Mouse (Mus musculus) neural tube, embryonic 15.5 days (tissue): ENCODE measurements at regions not wholly inside any gene's neighbourhood (a gene's known extent, or its start where the extent isn't known, plus 50 kb on each side); places are given as distances from the start of the nearest gene placed in this dataset.

Source experiments
- ATAC-seq: fragments of 200-750 bp; cut with Nextera tagmentation; 2 replicates; pipeline ENCODE4 v1.8.0; 2017; ENCODE audit warnings: mild to moderate bottlenecking, moderate TSS enrichment, moderate library complexity; ENCODE audit not compliant: low FRiP score
- H3K27ac ChIP-seq: fragments of 300-500 bp; sonication (generic); replicated peaks from 2 replicates; pipeline ENCODE4 v1.5.1; 2015; ENCODE audit warnings: mild to moderate bottlenecking, inconsistent platforms
- H3K27me3 ChIP-seq: fragments of 300-500 bp; sonication (generic); replicated peaks from 2 replicates; pipeline ENCODE4 v1.6.1; 2015; ENCODE audit warnings: inconsistent platforms
- H3K36me3 ChIP-seq: fragments of 300-500 bp; sonication (generic); 2 replicates; pipeline ENCODE4 v1.6.1; 2015; ENCODE audit warnings: inconsistent platforms
- H3K4me1 ChIP-seq: fragments of 300-500 bp; sonication (generic); 2 replicates; pipeline ENCODE4 v1.6.1; 2015; ENCODE audit warnings: inconsistent platforms
- H3K4me2 ChIP-seq: fragments of 300-500 bp; sonication (generic); 2 replicates; pipeline ENCODE4 v1.6.1; 2015; ENCODE audit warnings: inconsistent platforms, mild to moderate bottlenecking, moderate library complexity
- H3K4me3 ChIP-seq: fragments of 300-500 bp; sonication (generic); replicated peaks from 2 replicates; pipeline ENCODE4 v1.5.1; 2015; ENCODE audit warnings: mild to moderate bottlenecking, inconsistent platforms
- H3K9ac ChIP-seq: fragments of 300-500 bp; sonication (generic); replicated peaks from 2 replicates; pipeline ENCODE4 v1.6.1; 2015; ENCODE audit warnings: mild to moderate bottlenecking, inconsistent platforms
- H3K9me3 ChIP-seq: fragments of 300-500 bp; sonication (generic); replicated peaks from 2 replicates; pipeline ENCODE4 v1.6.1; 2016; ENCODE audit warnings: inconsistent platforms
- WGBS: fragments of 180-500 bp; shearing (Covaris S2); methylation state at CpG from one replicate; pipeline ENCODE4 v1.1.7; 2015; ENCODE audit warnings: mixed read lengths; 5-methylcytosine and 5-hydroxymethylcytosine counted together

- 7% methylated on average over 4 of the region's 4 CpGs for WGBS
- Histone ChIP-seq H3K9me3 (no peaks in the 10 kb centered on the region), H3K9ac (no peak overlapping the region), H3K27ac (peak overlapping the region; percentile 62; the same call in 1 of the 2 replicates), H3K36me3 (no peaks in the 10 kb centered on the region), H3K4me3 (no peak overlapping the region), H3K4me1 (peaks cover 11% of the 10 kb centered on the region), H3K27me3 (no peaks in the 10 kb centered on the region), H3K4me2 (0 out of 2 replicates have a peak overlapping the region, but pooled peaks have one; percentile 20)
- ATAC-seq = peak; percentile 88
Measured at GRCm38 (mm10) chr13:84783017-84783937, 405.9 kb upstream of the Ccnh start.

DNA sequence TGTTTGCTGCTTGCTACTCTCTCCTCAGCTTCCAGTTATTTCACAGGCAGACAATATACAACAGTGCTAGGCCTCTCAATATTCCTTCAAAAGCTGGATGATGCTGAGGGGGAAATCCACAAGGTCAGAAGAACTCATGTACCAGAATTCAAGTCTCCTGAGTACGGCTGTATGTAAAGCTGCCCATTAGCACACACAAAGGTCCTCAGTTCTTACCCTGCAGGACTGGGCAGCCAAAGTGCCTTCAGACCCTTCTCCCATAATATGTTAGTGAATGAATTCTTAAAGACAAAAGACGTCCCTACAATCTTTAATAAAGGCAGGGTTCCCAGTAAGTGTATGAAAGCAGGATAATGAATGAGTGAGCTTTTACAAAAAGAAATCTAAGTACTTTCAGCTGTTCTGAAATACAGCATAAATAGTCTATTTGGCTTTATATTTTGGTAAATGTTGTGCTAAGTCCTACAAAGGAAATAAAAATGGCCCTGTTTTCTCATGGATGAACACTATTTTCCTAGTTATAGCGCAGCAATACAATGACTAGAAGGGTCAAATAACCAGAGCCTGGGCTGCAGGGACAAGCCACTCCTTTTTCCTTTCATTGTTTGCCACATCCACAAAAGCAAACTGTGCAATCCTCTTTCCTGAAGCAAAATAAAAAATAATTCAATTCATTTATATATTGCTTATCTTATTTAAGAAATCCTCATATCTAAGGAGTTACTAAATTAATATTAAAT is 384.8 kb upstream of the Ccnh start:
- no peak overlapping the region for H3K4me3 ChIP-seq
- H3K27me3 ChIP-seq = no peaks in the 10 kb centered on the region
- peak overlapping the region; percentile 65 for H3K27ac ChIP-seq
- no peak overlapping the region for H3K9ac ChIP-seq
- ATAC-seq = peak; percentile 33
- peaks cover 10% of the 10 kb centered on the region; the same call in 1 of the 2 replicates for H3K4me1 ChIP-seq
- 51% methylated on average over 3 of the region's 3 CpGs for WGBS
- no peaks in the 10 kb centered on the region for H3K9me3 ChIP-seq
- H3K36me3 ChIP-seq = no peaks in the 10 kb centered on the region
- H3K4me2 ChIP-seq = no peak overlapping the region

DNA sequence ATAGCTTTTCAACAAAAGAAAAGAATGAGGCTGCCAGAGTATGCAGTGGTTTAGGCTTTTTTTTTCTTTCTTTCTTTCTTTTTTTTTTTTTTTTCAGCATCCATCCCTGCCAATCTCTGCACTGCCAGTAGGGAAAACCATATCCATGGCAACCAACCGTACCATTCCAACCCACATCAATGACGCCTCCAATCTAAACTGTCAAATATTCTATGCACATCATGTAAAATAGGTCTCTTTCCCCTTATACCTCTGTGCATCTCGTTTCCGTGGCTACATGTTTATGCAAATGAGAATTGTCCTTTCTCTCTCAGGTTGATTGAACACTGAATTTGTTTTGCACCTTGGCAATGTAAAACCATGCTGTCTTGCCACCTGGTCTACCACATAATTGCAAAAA is 384.0 kb upstream of the Ccnh start:
- ATAC-seq = peak; percentile 92
- 33% methylated on average over 4 of the region's 4 CpGs for WGBS
- peak overlapping the region; percentile 20; the same call in 1 of the 2 replicates for H3K4me2 ChIP-seq
- peaks cover 10% of the 10 kb centered on the region; the same call in 1 of the 2 replicates for H3K4me1 ChIP-seq
- no peak overlapping the region for H3K9ac ChIP-seq
- H3K27ac ChIP-seq = peak overlapping the region; percentile 71
- no peaks in the 10 kb centered on the region for H3K9me3 ChIP-seq
- no peaks in the 10 kb centered on the region for H3K27me3 ChIP-seq
- H3K36me3 ChIP-seq = no peaks in the 10 kb centered on the region
- H3K4me3 ChIP-seq = no peak overlapping the region

- no peak overlapping the region for H3K4me2 ChIP-seq
- H3K36me3 ChIP-seq = no peaks in the 10 kb centered on the region
- H3K4me3 ChIP-seq = no peak overlapping the region
- H3K27me3 ChIP-seq = no peaks in the 10 kb centered on the region
- no peak overlapping the region for H3K9ac ChIP-seq
- no peaks in the 10 kb centered on the region for H3K9me3 ChIP-seq
- H3K27ac ChIP-seq = no peak overlapping the region
- H3K4me1 ChIP-seq = peaks cover 5% of the 10 kb centered on the region; the same call in 1 of the 2 replicates
- no peak for ATAC-seq
- WGBS = 100% methylated on average over 3 of the region's 3 CpGs
Measured at GRCm38 (mm10) chr13:84809605-84810004, 379.6 kb upstream of the Ccnh start.
